Mouse (Mus musculus): ENCODE results near the gene Pomgnt2.

GRCm38 (mm10) chr9:122027081-122027913 lies 30.4 kb upstream of the Pomgnt2 start:
- no peak for TF ChIP-seq CTCF (IDR thresholded peaks at IDR 0.05; ENCODE audit: extremely low read depth, insufficient read depth, insufficient read length, insufficient replicate concordance)
- no peak for TF ChIP-seq POLR2A (IDR thresholded peaks at IDR 0.05; ENCODE audit: low read depth, low read length)

All from spleen, adult 2 months (tissue).